Mouse (Mus musculus) C2C12 (cell line): ENCODE results near the gene Slc12a5.

Source experiments
- CTCF ChIP-seq: IDR thresholded peaks from one replicate; pipeline ENCODE4 v1.5.1; 2011; ENCODE audit not compliant: control insufficient read depth, insufficient read depth, insufficient read length
- MAX ChIP-seq: IDR thresholded peaks from one replicate; pipeline ENCODE4 v1.6.1; 2011; ENCODE audit warnings: mild to moderate bottlenecking, control low read depth
- MYOD1 ChIP-seq: IDR thresholded peaks from one replicate; pipeline ENCODE4 v1.6.1; 2011; ENCODE audit warnings: low read depth; ENCODE audit not compliant: control insufficient read depth, insufficient read length
- USF1 ChIP-seq: IDR thresholded peaks from one replicate; pipeline ENCODE4 v1.6.1; 2011; ENCODE audit warnings: low read depth, mild to moderate bottlenecking, control low read depth, moderate library complexity

GRCm38 (mm10) chr2:164933534-164933933 is 27.1 kb upstream of the Slc12a5 start:
- no peak for TF ChIP-seq CTCF
- TF ChIP-seq MYOD1: no peak
- no peak for TF ChIP-seq MAX
- no peak for TF ChIP-seq USF1
